Mouse (Mus musculus) erythroblast, adult 5-6 weeks (primary cell): Measurements from ENCODE around the gene Map4k5. TPM values are rescaled to one million over a fixed set of nuclear protein-coding genes. Genes with fewer than 3 reads are reported as not detected.
A peak's percentile ranks its signal among the peaks of the same experiment; 100 is the strongest.

ENCODE experiments used
- ATAC-seq: replicated peaks from 2 replicates; pipeline ENCODE4 v1.8.0; 2016; ENCODE audit warnings: moderate number of reproducible peaks, mild to moderate bottlenecking, moderate TSS enrichment, inconsistent platforms; ENCODE audit not compliant: poor library complexity, low FRiP score, severe bottlenecking
- total RNA-seq, 2 experiments: library from RNA; stranded (forward) in 1 of 2; stranded (reverse) in 1 of 2; fragments of 150-400 nt in 1 of 2; fragments of 200-764, 138-1000 nt in 1 of 2; gene quantifications; 2 replicates each; pipeline versions ENCODE4 v1.2.3 to v1.2.4; 2015 to 2017; ENCODE audit warnings: low replicate concordance in 2 of 2

Map4k5 gene
- total RNA-seq, 2 experiments from 2014 or later = 320 to 596 TPM

DNA sequence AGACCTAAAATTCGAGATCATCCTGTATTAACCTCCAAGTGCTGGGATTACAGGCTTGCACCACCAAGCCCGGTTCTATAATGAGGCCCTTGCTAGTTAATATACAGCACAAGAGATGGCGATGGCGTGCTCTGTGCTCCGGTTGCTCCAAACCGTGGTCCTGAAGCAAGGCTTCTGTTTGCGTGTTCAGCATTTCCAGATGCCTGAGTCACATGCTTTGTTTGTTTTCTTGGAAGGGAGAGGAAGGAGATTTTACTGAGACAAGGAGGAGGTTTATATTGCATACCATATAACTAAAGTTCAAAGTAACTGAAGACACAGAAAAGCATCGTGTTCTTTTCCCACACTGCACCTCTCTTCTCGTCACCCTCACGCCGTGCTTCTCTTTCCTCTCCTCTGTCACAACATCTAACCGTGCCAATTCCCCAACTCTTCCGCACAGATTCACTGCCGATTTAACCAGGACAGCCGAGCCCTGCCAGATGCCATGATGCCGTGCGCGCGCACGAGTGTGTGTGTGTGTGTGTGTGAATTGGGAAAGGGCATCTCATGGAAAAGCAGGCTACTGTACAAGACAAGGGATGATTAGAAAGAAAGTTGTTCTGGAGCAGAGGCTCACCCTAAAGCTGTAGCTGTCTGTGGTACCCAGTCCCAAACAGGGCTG is 132.1 kb downstream of the Map4k5 start:
- no peak for ATAC-seq

DNA sequence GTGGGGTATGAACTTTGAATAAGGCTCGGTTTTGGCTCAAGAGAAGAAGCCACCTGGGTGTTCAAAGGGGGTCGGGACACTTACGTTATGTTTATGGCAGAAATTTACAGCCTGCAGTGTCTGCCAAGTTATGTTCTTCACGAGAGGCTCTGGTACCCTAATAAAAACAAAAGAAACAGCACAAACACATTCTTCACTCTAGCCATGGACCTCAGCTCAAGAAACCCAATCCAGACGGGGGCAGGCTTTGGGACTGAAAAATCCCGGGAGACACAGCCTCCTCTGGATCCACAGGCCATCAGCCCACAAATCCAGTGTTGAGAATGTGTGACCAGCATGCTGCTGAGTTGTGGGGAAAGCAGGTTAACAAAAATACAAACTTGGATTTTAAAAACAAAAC is 133.0 kb downstream of the Map4k5 start:
- 0 out of 2 replicates have a peak, but pooled peaks have one; percentile 0 for ATAC-seq

DNA sequence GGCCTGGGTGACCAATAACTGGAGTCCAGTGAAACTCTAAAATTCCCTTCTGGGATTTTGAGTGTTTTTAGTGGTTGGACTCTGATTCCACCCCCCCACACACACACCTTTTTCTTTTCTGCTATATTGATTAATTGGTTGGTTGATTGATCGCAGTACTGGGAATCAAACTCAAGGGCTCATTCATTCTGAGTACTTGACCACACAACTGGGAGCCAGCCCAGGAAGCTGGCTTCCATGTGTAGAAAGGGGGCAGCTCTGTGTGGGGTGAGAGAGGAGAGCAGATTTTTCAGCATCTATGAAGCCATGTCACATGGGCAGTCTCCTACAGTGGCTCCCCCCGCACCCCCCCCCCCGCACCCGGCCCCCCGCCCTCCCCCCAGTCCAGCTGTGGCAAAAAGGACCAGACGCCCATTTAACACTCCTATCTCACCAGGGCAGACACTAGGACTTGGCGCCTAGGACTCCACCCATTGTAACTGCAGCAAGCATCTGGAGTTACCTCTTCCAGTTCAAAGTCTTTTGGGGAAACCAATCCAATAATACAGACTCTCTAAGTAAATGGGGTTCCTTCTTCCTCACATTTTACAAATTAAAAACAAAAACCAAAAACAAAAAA is 133.6 kb downstream of the Map4k5 start:
- ATAC-seq = peak; percentile 68

DNA sequence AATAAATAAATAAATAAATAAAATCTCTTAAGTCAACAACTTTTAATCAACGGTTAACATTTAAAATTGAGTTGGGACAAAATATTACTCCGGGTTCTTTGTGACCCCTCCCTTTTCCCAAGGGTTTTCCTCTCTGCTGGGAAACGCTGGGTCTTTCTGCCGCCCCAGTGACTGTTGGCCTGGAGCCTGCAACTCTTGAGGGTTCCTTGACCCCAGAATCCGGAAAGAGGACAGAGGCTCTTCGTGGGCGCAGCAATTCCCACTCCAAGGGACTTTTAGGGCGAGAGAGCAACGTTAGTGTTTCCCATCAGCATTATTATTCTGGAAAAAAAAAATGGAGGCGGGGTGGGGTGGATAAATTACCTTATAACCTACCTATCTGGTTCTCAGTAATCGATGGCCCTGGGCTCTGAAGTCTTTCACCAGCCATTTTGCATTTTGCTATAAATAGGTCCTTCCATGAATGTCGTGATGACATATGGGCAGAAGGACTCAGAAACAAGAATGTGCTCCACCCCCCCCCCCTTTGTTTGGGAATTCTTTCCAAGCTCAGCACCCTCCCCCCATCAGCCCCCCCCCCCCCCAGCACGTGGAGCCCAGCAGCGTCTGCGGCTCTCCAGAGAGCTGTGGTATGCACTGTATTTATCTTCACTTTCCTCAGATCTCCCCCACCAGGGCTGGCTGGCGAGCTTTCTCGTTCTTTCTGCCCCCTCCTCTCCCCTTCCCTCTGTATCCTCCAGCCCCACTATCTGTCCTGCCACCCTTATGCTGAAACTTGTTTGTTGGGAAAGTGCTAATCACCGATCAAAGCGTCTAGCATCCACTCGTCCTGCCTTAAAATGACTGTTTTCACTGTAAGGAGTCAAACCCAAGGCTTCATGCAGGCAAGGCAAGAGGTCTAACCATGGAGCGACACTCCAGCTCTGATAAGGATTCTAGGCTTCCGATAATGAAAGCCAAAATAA is 134.5 kb downstream of the Map4k5 start:
- ATAC-seq = peak; percentile 37

DNA sequence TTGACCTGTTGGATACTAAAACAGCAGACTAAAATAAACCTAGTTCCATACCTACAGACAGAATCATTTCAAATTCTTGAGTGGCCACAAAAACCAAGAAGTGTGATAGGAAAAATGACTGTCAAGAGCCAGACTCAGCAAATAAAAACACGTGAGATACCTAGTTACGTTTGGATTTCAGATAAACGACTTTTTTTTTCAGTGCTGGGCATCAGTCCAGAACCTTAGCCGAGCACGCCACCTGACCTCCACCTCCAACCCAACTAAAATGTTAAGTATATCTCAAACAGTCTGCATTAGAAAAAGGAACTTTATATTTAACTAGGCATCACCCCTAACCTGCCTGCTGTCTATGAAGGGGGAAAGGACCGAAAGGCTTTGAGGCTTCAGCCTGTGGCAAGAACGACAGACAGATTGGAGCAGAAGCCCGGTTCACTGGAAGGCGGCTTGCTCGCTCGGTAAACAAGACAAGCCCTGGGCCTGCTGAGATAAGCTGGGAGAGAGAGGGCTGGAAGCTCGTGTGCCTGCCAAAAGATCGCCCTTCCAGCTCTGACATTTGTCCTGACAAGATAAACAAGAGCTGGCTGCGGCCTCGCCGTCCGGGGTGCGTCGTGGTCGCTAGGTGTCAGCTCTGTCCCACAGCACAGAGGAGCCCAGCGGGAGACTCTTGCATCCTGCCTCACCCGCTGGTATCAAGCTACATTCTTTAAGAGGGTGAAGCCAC is 135.4 kb downstream of the Map4k5 start:
- ATAC-seq = peak; percentile 83

DNA sequence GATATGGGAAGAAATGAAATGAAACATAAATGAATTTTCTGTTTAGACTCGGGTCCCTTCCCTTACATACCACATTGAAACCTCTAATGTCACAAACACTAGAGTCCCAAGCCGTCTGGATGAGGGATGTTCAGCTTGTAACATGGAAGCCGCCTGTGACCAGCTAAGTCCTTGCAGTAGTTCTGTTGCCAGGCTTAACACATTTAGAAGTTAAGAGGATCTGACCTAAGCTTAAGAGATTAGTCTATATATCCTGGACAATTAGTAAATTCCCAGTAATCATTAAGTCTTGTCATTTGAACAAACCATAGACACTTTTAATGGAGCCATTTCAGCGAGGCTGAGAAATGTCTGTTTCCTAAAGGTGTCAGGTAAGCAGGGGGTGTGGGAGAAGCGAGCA is 137.0 kb downstream of the Map4k5 start:
- no peak for ATAC-seq

DNA sequence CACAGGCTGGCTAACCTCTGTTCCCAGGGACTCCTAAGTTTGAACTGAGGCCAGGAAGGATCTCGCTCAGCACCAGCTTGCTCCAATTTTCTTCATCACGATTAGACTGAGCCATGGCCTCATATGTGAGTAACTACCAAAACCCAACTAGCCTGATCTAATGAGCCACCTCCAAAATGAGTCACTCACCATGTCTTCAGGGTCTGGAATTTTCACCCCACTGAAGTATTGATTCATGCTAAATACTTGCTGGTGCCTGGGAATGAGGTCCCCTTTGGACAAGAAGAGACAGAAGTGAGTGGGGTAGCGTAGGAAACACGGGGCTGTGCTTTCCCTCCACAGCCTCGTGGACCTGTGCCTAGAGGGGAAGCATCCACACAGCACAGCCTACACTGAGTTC is 139.1 kb downstream of the Map4k5 start:
- ATAC-seq = no peak

Other genes starting within 250 kb of the Map4k5 start
- 20.7 and 31.3 TPM in 2 replicates for gene Sos2, start 211.3 kb downstream of the Map4k5 start, total RNA-seq (2015; ENCODE audit: low replicate concordance)
- gene Sos2, start 211.3 kb downstream of the Map4k5 start, total RNA-seq (2017; ENCODE audit: low replicate concordance) = 13.5 and 14.3 TPM in 2 replicates
- gene L2hgdh, start 168.3 kb downstream of the Map4k5 start, total RNA-seq (2015; ENCODE audit: low replicate concordance) = 2.3 and 7.7 TPM in 2 replicates
- 3.3 and 3.9 TPM in 2 replicates for gene L2hgdh, start 168.3 kb downstream of the Map4k5 start, total RNA-seq (2017; ENCODE audit: low replicate concordance)
- 15.5 and 47.3 TPM in 2 replicates for gene Atp5s, start 168.2 kb downstream of the Map4k5 start, total RNA-seq (2015; ENCODE audit: low replicate concordance)
- 11.7 and 15.2 TPM in 2 replicates for gene Atp5s, start 168.2 kb downstream of the Map4k5 start, total RNA-seq (2017; ENCODE audit: low replicate concordance)
- gene Cdkl1, start 101.9 kb downstream of the Map4k5 start, total RNA-seq (2015; ENCODE audit: low replicate concordance) = 43.6 and 51.4 TPM in 2 replicates
- 86.7 and 87.6 TPM in 2 replicates for gene Cdkl1, start 101.9 kb downstream of the Map4k5 start, total RNA-seq (2017; ENCODE audit: low replicate concordance)
- gene Atl1, start 586 bp downstream of the Map4k5 start, total RNA-seq (2015; ENCODE audit: low replicate concordance) = 5.4 and 9.6 TPM in 2 replicates
- gene Atl1, start 586 bp downstream of the Map4k5 start, total RNA-seq (2017; ENCODE audit: low replicate concordance) = 12.8 and 23.0 TPM in 2 replicates
- 55.0 and 80.0 TPM in 2 replicates for gene Sav1, start 93.8 kb upstream of the Map4k5 start, total RNA-seq (2015; ENCODE audit: low replicate concordance)
- 42.4 and 55.8 TPM in 2 replicates for gene Sav1, start 93.8 kb upstream of the Map4k5 start, total RNA-seq (2017; ENCODE audit: low replicate concordance)
- gene Nin, start 220.5 kb upstream of the Map4k5 start, total RNA-seq (2015; ENCODE audit: low replicate concordance) = 25.7 and 43.9 TPM in 2 replicates
- 42.9 and 61.9 TPM in 2 replicates for gene Nin, start 220.5 kb upstream of the Map4k5 start, total RNA-seq (2017; ENCODE audit: low replicate concordance)